Mouse (Mus musculus) cerebellum, adult 18-20 months (tissue): ENCODE results near the gene Vmn1r129.
"Not testable (repeated sequence)": the region's sequence is repeated elsewhere in the genome, so short reads cannot be mapped to it uniquely, and the experiment has no call there.

Experiments used
- DNase-seq, 2 experiments: peaks; one replicate each; pipeline ENCODE4 v3.0.0; 2021

Gene Vmn1r129

GRCm38 (mm10) chr7:21361191-21361590 lies at the start of gene Vmn1r129:
Gene Vmn1r129 (minus strand): TSS chr7:21361291.
- DNase-seq, result not testable (repeated sequence)

- DNase-seq, result not testable (repeated sequence)
These were observed 12.0 kb downstream of the Vmn1r129 start, which contains the start of gene Vmn1r128 for GRCm38 (mm10) chr7:21349073-21349472. Gene Vmn1r128 (plus strand): TSS chr7:21349373.

DNA sequence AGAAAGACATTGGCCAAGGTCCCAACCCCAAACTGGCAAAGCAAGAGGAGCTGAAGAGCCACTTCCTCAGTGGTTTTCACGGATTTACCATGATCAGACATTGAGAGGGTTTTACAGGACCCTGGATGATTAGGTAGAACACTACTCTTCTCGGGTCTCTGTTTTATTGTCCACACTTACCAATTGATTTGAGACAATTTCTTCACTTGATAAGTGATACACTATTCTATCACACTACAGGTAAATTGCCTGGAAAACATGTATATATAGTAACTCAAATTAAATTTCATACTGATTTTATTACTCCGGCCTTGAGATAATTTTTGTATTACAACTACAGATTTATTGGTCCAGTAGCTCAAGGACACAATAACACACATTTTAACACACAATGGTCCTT lies 41.3 kb downstream of the Vmn1r129 start, which contains the start of gene Vmn1r127:
Gene Vmn1r127 (minus strand): TSS at position 101 of the 400 bp plus-strand sequence.
- DNase-seq, result not testable (repeated sequence)
